Mouse (Mus musculus): ENCODE results near the gene Ash1l. TPM values are rescaled to one million over a fixed set of nuclear protein-coding genes. Genes with fewer than 3 reads are reported as not detected.
A peak's percentile ranks its signal among the peaks of the same experiment; 100 is the strongest.

Gene Ash1l
- polyA plus RNA-seq, 1 experiment = 4.7 TPM

- Histone ChIP-seq H3K36me3 (ENCODE audit: control insufficient read depth, insufficient read depth) (peaks cover 7% of the 10 kb centered on the region), H3K27me3 (ENCODE audit: control insufficient read depth, insufficient read depth, insufficient read length) (no peaks in the 10 kb centered on the region)
- TF ChIP-seq SRF (IDR thresholded peaks at IDR 0.05; ENCODE audit: control insufficient read depth, insufficient read length, low read depth) (no peak), CEBPB (IDR thresholded peaks at IDR 0.05; ENCODE audit: insufficient read depth, poor library complexity, severe bottlenecking) (no peak), USF1 (IDR thresholded peaks at IDR 0.05; ENCODE audit: low read depth) (no peak), MAX (IDR thresholded peaks at IDR 0.05; ENCODE audit: low read depth) (no peak), POLR2AphosphoS2 (IDR thresholded peaks at IDR 0.05; ENCODE audit: insufficient read length, low read depth) (no peak), TCF12 (IDR thresholded peaks at IDR 0.05; ENCODE audit: insufficient read depth, poor library complexity, severe bottlenecking) (no peak), E2F4 (IDR thresholded peaks at IDR 0.05; ENCODE audit: insufficient read depth) (no peak), MYOG (IDR thresholded peaks at IDR 0.05; ENCODE audit: control insufficient read depth in 1 of 3, insufficient read depth in 1 of 3, insufficient read length in 2 of 3, low read depth in 2 of 3) (no peak), MYOD1 (IDR thresholded peaks at IDR 0.05; ENCODE audit: control insufficient read depth in 1 of 3, insufficient read length in 2 of 3, low read depth in 2 of 3) (no peak), POLR2A (IDR thresholded peaks at IDR 0.05; ENCODE audit: insufficient read length, low read depth) (no peak), REST (IDR thresholded peaks at IDR 0.05; ENCODE audit: insufficient read depth, insufficient read length) (no peak), TCF3 (IDR thresholded peaks at IDR 0.05; ENCODE audit: insufficient read length, low read depth) (no peak)
Observed at GRCm38 (mm10) chr3:89091811-89092508, 141.5 kb downstream of the Ash1l start.

GRCm38 (mm10) chr3:89092509-89093090 is 142.2 kb downstream of the Ash1l start:
- no peaks in the 10 kb centered on the region for H3K27me3 ChIP-seq (ENCODE audit: control insufficient read depth, insufficient read depth, insufficient read length)
- H3K36me3 ChIP-seq (ENCODE audit: control insufficient read depth, insufficient read depth) = peaks cover 13% of the 10 kb centered on the region
- H3K79me2 ChIP-seq (ENCODE audit: control insufficient read depth, insufficient read depth) = peaks cover 13% of the 10 kb centered on the region
- H3ac ChIP-seq (ENCODE audit: control insufficient read depth, insufficient read length) = peak overlapping the region; percentile 8
- peak overlapping the region; percentile 73 for H3K4me3 ChIP-seq
- H3K4me2 ChIP-seq (ENCODE audit: low read depth) = peak overlapping the region; percentile 98
- TF ChIP-seq REST (IDR thresholded peaks at IDR 0.05; ENCODE audit: insufficient read depth, insufficient read length) (no peak), MYOG (IDR thresholded peaks at IDR 0.05; ENCODE audit: control insufficient read depth in 1 of 3, insufficient read depth in 1 of 3, insufficient read length in 2 of 3, low read depth in 2 of 3) (no peak), POLR2A (IDR thresholded peaks at IDR 0.05; ENCODE audit: insufficient read length, low read depth) (no peak), MYOD1 (IDR thresholded peaks at IDR 0.05; ENCODE audit: control insufficient read depth in 1 of 3, insufficient read length in 2 of 3, low read depth in 2 of 3) (no peak), USF1 (IDR thresholded peaks at IDR 0.05; ENCODE audit: low read depth) (no peak), TCF12 (IDR thresholded peaks at IDR 0.05; ENCODE audit: insufficient read depth, poor library complexity, severe bottlenecking) (no peak), MAX (IDR thresholded peaks at IDR 0.05; ENCODE audit: low read depth) (no peak), E2F4 (IDR thresholded peaks at IDR 0.05; ENCODE audit: insufficient read depth) (no peak), TCF3 (IDR thresholded peaks at IDR 0.05; ENCODE audit: insufficient read length, low read depth) (no peak), CEBPB (IDR thresholded peaks at IDR 0.05; ENCODE audit: insufficient read depth, poor library complexity, severe bottlenecking) (no peak), SRF (IDR thresholded peaks at IDR 0.05; ENCODE audit: control insufficient read depth, insufficient read length, low read depth) (no peak)

More at GRCm38 (mm10) chr3:89091811-89092508, 141.5 kb downstream of the Ash1l start:
- H3K4me2 ChIP-seq (ENCODE audit: low read depth) = peak overlapping the region; percentile 98
- H3K4me3 ChIP-seq = peak overlapping the region; percentile 73
- H3ac ChIP-seq (ENCODE audit: control insufficient read depth, insufficient read length) = peak overlapping the region; percentile 39
- peaks cover 6% of the 10 kb centered on the region for H3K79me2 ChIP-seq (ENCODE audit: control insufficient read depth, insufficient read depth)

- H3K4me3 ChIP-seq = peak within 1 kb of the TSS; percentile 73
- peaks cover 18% of the 10 kb centered on the region for H3K79me2 ChIP-seq (ENCODE audit: control insufficient read depth, insufficient read depth)
- H3K36me3 ChIP-seq (ENCODE audit: control insufficient read depth, insufficient read depth) = peaks cover 19% of the 10 kb centered on the region
- H3K27me3 ChIP-seq (ENCODE audit: control insufficient read depth, insufficient read depth, insufficient read length) = no peaks in the 10 kb centered on the region
- TF ChIP-seq MYOG (IDR thresholded peaks at IDR 0.05; ENCODE audit: control insufficient read depth in 1 of 3, insufficient read depth in 1 of 3, insufficient read length in 2 of 3, low read depth in 2 of 3) = no peak
- TF ChIP-seq POLR2A (IDR thresholded peaks at IDR 0.05; ENCODE audit: insufficient read length, low read depth) = peak; percentile 69
- TF ChIP-seq SRF (IDR thresholded peaks at IDR 0.05; ENCODE audit: control insufficient read depth, insufficient read length, low read depth) = peak; percentile 21
- peak; percentile 91 for TF ChIP-seq POLR2AphosphoS2 (IDR thresholded peaks at IDR 0.05; ENCODE audit: insufficient read length, low read depth)
- TF ChIP-seq MYOD1 (IDR thresholded peaks at IDR 0.05; ENCODE audit: control insufficient read depth in 1 of 3, insufficient read length in 2 of 3, low read depth in 2 of 3) = peak in 1 of 3 experiments; percentile 21
- H3ac ChIP-seq (ENCODE audit: control insufficient read depth, insufficient read length) = peak within 1 kb of the TSS; percentile 8
- peak within 1 kb of the TSS; percentile 98 for H3K4me2 ChIP-seq (ENCODE audit: low read depth)
Observed at GRCm38 (mm10) chr3:89093175-89093574, 142.8 kb downstream of the Ash1l start, which contains the start of gene Rusc1. Gene Rusc1, minus strand, starts transcription at chr3:89093311.

- Histone ChIP-seq H3K79me2 (ENCODE audit: control insufficient read depth, insufficient read depth) (peaks cover 27% of the 10 kb centered on the region), H3K4me2 (ENCODE audit: low read depth) (no peak overlapping the region), H3K4me3 (no peak overlapping the region), H3K36me3 (ENCODE audit: control insufficient read depth, insufficient read depth) (peaks cover 24% of the 10 kb centered on the region), H3ac (ENCODE audit: control insufficient read depth, insufficient read length) (no peak overlapping the region), H3K27me3 (ENCODE audit: control insufficient read depth, insufficient read depth, insufficient read length) (no peaks in the 10 kb centered on the region)
- TF ChIP-seq CEBPB (IDR thresholded peaks at IDR 0.05; ENCODE audit: insufficient read depth, poor library complexity, severe bottlenecking) = no peak
- TF ChIP-seq REST (IDR thresholded peaks at IDR 0.05; ENCODE audit: insufficient read depth, insufficient read length) = no peak
- TF ChIP-seq SRF (IDR thresholded peaks at IDR 0.05; ENCODE audit: control insufficient read depth, insufficient read length, low read depth) = no peak
- TF ChIP-seq MYOD1 (IDR thresholded peaks at IDR 0.05; ENCODE audit: control insufficient read depth in 1 of 3, insufficient read length in 2 of 3, low read depth in 2 of 3) = no peak
- no peak for TF ChIP-seq E2F4 (IDR thresholded peaks at IDR 0.05; ENCODE audit: insufficient read depth)
- TF ChIP-seq USF1 (IDR thresholded peaks at IDR 0.05; ENCODE audit: low read depth) = no peak
- TF ChIP-seq TCF12 (IDR thresholded peaks at IDR 0.05; ENCODE audit: insufficient read depth, poor library complexity, severe bottlenecking) = no peak
- TF ChIP-seq MAX (IDR thresholded peaks at IDR 0.05; ENCODE audit: low read depth) = no peak
Observed at GRCm38 (mm10) chr3:89094021-89094420, 143.6 kb downstream of the Ash1l start.

All from myocyte (in vitro differentiated cells).